ENCODE assay signal across 17 mouse cellular contexts in genomic region chr3:62374346-62374745, GRCm38 (mm10). TPM values are rescaled to one million over a fixed set of nuclear protein-coding genes. Genes with fewer than 3 reads are reported as not detected.
DNase-seq lines count a peak whose midpoint lies in the region; ATAC-seq and TF ChIP-seq lines count a peak whose summit lies in the region.
"Had no signal": no experiment of that assay in that cellular context is flagged by ENCODE, and none has a peak within 500 bp of the region (broad histone marks: within the 10 kb centered on the region; RNA-seq: fewer than 3 reads in every experiment).

No protein-coding gene starts in this region.

- H3K4me3 ChIP-seq in lung, postnatal 0 days (ENCODE audit: low read depth, low read length): no peak overlapping the region
- H3K4me3 ChIP-seq in liver, postnatal 0 days (ENCODE audit: low read depth, low read length): no peak overlapping the region
- H3K4me3 ChIP-seq in embryonic facial prominence, embryonic 10.5 days: no peak overlapping the region
- H3K4me3 ChIP-seq: erythroblast, embryonic 14.5 days; forebrain, embryonic 15.5 days; left cerebral cortex, adult 2 months; megakaryocyte, embryonic 14.5 days had no signal

- ATAC-seq in lung, postnatal 0 days: no peak; the same call in 1 of the 2 replicates
- no peak for ATAC-seq in liver, postnatal 0 days
- ATAC-seq: forebrain, embryonic 15.5 days; hindbrain, embryonic 16.5 days; midbrain, embryonic 16.5 days had no signal

- no peaks in the 10 kb centered on the region for H3K9me3 ChIP-seq in lung, postnatal 0 days (ENCODE audit: low read length)
- no peaks in the 10 kb centered on the region for H3K9me3 ChIP-seq in liver, postnatal 0 days (ENCODE audit: low read length)
- no peaks in the 10 kb centered on the region for H3K9me3 ChIP-seq in embryonic facial prominence, embryonic 10.5 days
- H3K9me3 ChIP-seq: forebrain, embryonic 15.5 days had no signal

- 0 out of 2 replicates have a peak overlapping the region, but pooled peaks have one; percentile 38 for H3K27ac ChIP-seq in lung, postnatal 0 days (ENCODE audit: low read length)
- H3K27ac ChIP-seq in liver, postnatal 0 days (ENCODE audit: low read depth): no peak overlapping the region
- no peak overlapping the region for H3K27ac ChIP-seq in embryonic facial prominence, embryonic 10.5 days (replicated peaks)
- H3K27ac ChIP-seq: forebrain, embryonic 15.5 days; left cerebral cortex, adult 2 months; liver, embryonic 14.5 days had no signal

- no peak for TF ChIP-seq CTCF in lung, postnatal 0 days (IDR thresholded peaks at IDR 0.05)
- TF ChIP-seq CTCF in liver, postnatal 0 days (IDR thresholded peaks at IDR 0.05; ENCODE audit: low read depth): no peak

- peak; percentile 91 for DNase-seq in heart, adult 11 months
- no peak for DNase-seq in heart, postnatal 14 days
- DNase-seq in lung, postnatal 0 days (ENCODE audit: low spot score): no peak
- DNase-seq in lung, postnatal 25 days (ENCODE audit: low spot score): no peak
- peak; percentile 11 to 55 for DNase-seq in kidney, adult 8-10 months
- peak; percentile 39 to 67 for DNase-seq in kidney, postnatal 36 days
- DNase-seq in liver, postnatal 0 days: no peak
- no peak for DNase-seq in embryonic facial prominence, embryonic 10.5 days (ENCODE audit: low spot score)
- DNase-seq: B cell, adult 2 months; cerebellum, postnatal 14 days had no signal

- no peak overlapping the region for H3K4me2 ChIP-seq in lung, postnatal 0 days (replicated peaks; ENCODE audit: low read depth, low read length)
- no peak overlapping the region for H3K4me2 ChIP-seq in liver, postnatal 0 days (ENCODE audit: low read depth, low read length)
- H3K4me2 ChIP-seq: forebrain, embryonic 15.5 days had no signal

- 75% methylated on average over 4 of the region's 4 CpGs for WGBS in lung, postnatal 0 days
- 77% methylated on average over 4 of the region's 4 CpGs for WGBS in liver, postnatal 0 days (ENCODE audit: insufficient replicate concordance)
- 88% methylated on average over 4 of the region's 4 CpGs for WGBS in embryonic facial prominence, embryonic 10.5 days

- H3K27me3 ChIP-seq in lung, postnatal 0 days (replicated peaks; ENCODE audit: insufficient read depth, low read length): no peaks in the 10 kb centered on the region
- no peaks in the 10 kb centered on the region for H3K27me3 ChIP-seq in liver, postnatal 0 days (ENCODE audit: insufficient read depth, low read length)
- no peaks in the 10 kb centered on the region for H3K27me3 ChIP-seq in embryonic facial prominence, embryonic 10.5 days (replicated peaks; ENCODE audit: low read depth, poor library complexity, severe bottlenecking)
- H3K27me3 ChIP-seq: forebrain, embryonic 15.5 days; megakaryocyte, embryonic 14.5 days had no signal

- no peak overlapping the region for H3K9ac ChIP-seq in lung, postnatal 0 days (replicated peaks; ENCODE audit: low read depth)
- no peak overlapping the region for H3K9ac ChIP-seq in liver, postnatal 0 days (replicated peaks)
- H3K9ac ChIP-seq: forebrain, embryonic 15.5 days; liver, embryonic 14.5 days had no signal

- TF ChIP-seq EP300 in lung, postnatal 0 days (IDR thresholded peaks at IDR 0.05): no peak
- no peak for TF ChIP-seq EP300 in liver, postnatal 0 days (IDR thresholded peaks at IDR 0.05; ENCODE audit: low read depth)

- H3K36me3 ChIP-seq in lung, postnatal 0 days (ENCODE audit: insufficient read depth, low read length): no peaks in the 10 kb centered on the region
- H3K36me3 ChIP-seq in liver, postnatal 0 days (replicated peaks; ENCODE audit: insufficient read depth, low read length): no peaks in the 10 kb centered on the region
- no peaks in the 10 kb centered on the region for H3K36me3 ChIP-seq in embryonic facial prominence, embryonic 10.5 days (replicated peaks)
- H3K36me3 ChIP-seq: forebrain, embryonic 15.5 days had no signal

- peaks cover 4% of the 10 kb centered on the region; the same call in 1 of the 2 replicates for H3K4me1 ChIP-seq in lung, postnatal 0 days (ENCODE audit: insufficient read depth, low read depth, low read length)
- H3K4me1 ChIP-seq in liver, postnatal 0 days (ENCODE audit: insufficient read depth): no peaks in the 10 kb centered on the region
- H3K4me1 ChIP-seq in embryonic facial prominence, embryonic 10.5 days: no peaks in the 10 kb centered on the region
- H3K4me1 ChIP-seq: megakaryocyte, embryonic 14.5 days had no signal

- intact Hi-C loops in heart, postnatal 14 days (cut with DNase I): no loop called here

RNA-seq across cellular contexts. Expression of gene Arhgef26, which starts 36.2 kb away (rescaled TPM):
- 1 to 10 TPM; 2.9 to 3.4 TPM for total RNA-seq in heart, postnatal 14 days (2021)
- 34.4 and 36.9 TPM in 2 replicates for polyA plus RNA-seq in lung, postnatal 0 days (2015; fragmentation: Nextera tagmentation; extraction: Ambion mirVana)
- polyA plus RNA-seq in liver, postnatal 0 days (2015; fragmentation: Nextera tagmentation; extraction: Ambion mirVana): 1.5 and 2.7 TPM in 2 replicates
- 6.9 and 8.2 TPM in 2 replicates for polyA plus RNA-seq in embryonic facial prominence, embryonic 10.5 days (2016; fragmentation: Nextera tagmentation; extraction: Ambion mirVana)

Comparison
In these comparisons a context has a peak if more than half of its experiments do, and no peak if none do; other contexts are left out.
1. DNase-seq: peak in heart, adult 11 months (single experiment), kidney, adult 8-10 months (2 of 2) and kidney, postnatal 36 days (2 of 2); none in heart, postnatal 14 days (0 of 2), lung, postnatal 0 days (single experiment), lung, postnatal 25 days (single experiment), liver, postnatal 0 days (single experiment) and embryonic facial prominence, embryonic 10.5 days (single experiment).